Mouse (Mus musculus): ENCODE data around the gene Rnf41. TPM values are rescaled to one million over a fixed set of nuclear protein-coding genes. Genes with fewer than 3 reads are reported as not detected.

Gene Rnf41
- 10 to 100 TPM; 37.6 to 38.5 TPM for total RNA-seq (2023)

GRCm38 (mm10) chr10:128411211-128412054 lies at the start of gene Rnf41, which contains the start of gene Nabp2:
Rnf41 (plus strand) TSS chr10:128411657.
Nabp2 (minus strand) TSS chr10:128411492.

DNA sequence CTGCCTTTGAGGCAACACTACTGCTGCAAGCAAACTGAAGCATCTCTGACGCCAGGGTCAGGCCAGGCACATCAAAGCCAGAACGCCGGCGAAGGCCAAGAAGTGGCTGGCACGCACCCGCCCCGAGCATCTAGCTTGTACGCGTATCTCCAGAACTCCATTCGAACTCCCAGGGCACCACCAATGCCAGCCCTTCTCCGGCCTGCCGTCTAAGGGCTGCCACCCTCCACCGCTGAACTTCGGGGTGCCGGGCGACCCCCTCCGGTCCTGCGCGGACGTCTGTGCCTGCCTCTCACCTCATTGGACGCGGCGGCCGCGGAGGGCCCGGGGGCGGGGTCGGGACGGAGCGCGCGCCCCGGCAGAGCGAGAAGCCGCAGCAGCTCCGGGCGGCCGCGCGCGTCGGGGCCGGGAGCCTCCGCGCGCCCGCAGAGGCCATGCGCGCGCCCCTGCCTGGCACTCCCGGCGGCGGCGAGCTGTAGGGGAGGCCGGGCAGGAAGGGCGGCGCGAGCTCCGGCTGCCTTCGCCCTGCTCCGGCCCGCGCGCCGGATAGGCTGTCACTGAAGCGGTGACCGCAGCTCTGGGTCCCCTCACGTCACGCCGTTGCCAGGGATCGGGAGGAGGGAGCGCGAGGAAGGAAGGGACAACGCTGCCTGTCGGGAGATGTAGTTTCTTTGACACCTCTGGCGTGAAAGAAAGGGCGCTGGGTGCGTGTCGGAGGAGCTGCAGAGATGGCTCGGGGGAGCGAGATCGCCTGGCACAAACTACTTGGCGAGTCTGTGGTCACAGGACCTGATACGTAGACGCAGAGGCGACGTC lies 42.8 kb upstream of the Rnf41 start, which contains the start of gene Coq10a:
Coq10a (minus strand) TSS at position 596 of the 816 bp plus-strand sequence.

DNA sequence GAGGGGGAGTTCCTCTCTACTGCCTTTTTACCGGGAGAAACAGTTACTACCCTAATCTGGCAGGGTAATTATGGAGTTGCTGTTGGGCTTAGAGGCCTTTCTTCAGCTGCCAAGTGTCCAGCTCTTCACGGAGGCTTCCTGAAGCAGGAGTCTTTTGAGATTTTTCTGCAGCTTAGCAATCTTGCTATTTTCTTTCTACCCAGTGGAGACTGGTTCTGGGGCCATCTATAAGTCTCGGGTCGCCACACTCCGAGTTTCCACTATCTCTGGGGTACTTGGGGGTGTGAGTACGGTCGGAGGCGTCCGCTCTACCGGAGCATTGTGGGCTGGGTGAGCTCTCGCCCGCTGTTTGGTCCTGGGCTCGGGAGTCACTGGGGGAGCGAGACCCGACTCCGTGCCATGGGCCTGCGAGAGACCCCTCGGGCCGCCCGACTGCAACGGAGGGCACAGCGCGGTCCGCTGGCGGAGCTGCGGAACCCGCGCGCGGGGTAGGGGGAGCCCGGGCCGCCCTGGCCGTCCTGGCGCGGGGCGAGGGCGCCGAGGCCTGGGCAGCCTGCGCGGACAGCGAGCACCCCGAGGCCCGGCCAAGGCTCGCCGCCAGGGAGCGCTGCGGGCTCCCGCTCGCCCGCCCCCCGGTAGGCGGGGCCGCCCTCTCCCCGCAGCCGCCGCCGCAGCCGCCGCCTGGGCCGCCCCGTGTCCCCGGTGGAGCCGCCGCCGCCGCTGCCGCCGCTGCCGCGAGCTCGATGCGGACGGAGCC lies 34.8 kb upstream of the Rnf41 start, which contains the start of gene Ankrd52:
Ankrd52 (plus strand) TSS at position 661 of the 757 bp plus-strand sequence.

GRCm38 (mm10) chr10:128401056-128401455 lies 10.4 kb upstream of the Rnf41 start, which contains the start of gene Slc39a5:
Slc39a5 (minus strand) TSS chr10:128401229.

GRCm38 (mm10) chr10:128458719-128459408 lies 47.4 kb downstream of the Rnf41 start, which contains the start of gene Smarcc2:
Smarcc2 (plus strand) TSS chr10:128459248.

Other genes with a start within 250 kb of the Rnf41 start
- 10 to 100 TPM in 1 of 2 experiments, 1 to 10 TPM in 1; 9.3 to 10.6 TPM for gene Rbms2, start 231.4 kb upstream of the Rnf41 start, total RNA-seq (2023)
- under 1 TPM in 1 of 2 experiments, not detected in 1; 0.36 TPM for gene Gls2, start 217.2 kb upstream of the Rnf41 start, total RNA-seq (2023)
- 1 to 10 TPM; 4.0 to 5.7 TPM for gene Spryd4, start 199.8 kb upstream of the Rnf41 start, total RNA-seq (2023)
- gene Mip, start 185.8 kb upstream of the Rnf41 start, total RNA-seq (2023) = not detected
- 10 to 100 TPM; 23.8 to 29.8 TPM for gene Timeless, start 179.6 kb upstream of the Rnf41 start, total RNA-seq (2023)
- gene Apon, start 157.6 kb upstream of the Rnf41 start, total RNA-seq (2023) = under 1 TPM; 0.42 to 0.64 TPM
- gene Apof, start 143.0 kb upstream of the Rnf41 start, total RNA-seq (2023) = not detected
- 10 to 100 TPM; 33.8 to 44.4 TPM for gene Stat2, start 141.1 kb upstream of the Rnf41 start, total RNA-seq (2023)
- gene Il23a, start 112.9 kb upstream of the Rnf41 start, total RNA-seq (2023) = not detected
- gene Pan2, start 108.3 kb upstream of the Rnf41 start, total RNA-seq (2023) = 10 to 100 TPM; 27.4 to 30.6 TPM
- gene Cnpy2, start 89.2 kb upstream of the Rnf41 start, total RNA-seq (2023) = 10 to 100 TPM; 26.9 to 36.3 TPM
- gene Cs, start 73.9 kb upstream of the Rnf41 start, total RNA-seq (2023) = 100 to 1,000 TPM in 1 of 2 experiments, 10 to 100 TPM in 1; 93.2 to 107 TPM
- 10 to 100 TPM; 15.4 to 17.8 TPM for gene Coq10a, start 42.7 kb upstream of the Rnf41 start, total RNA-seq (2023)
- 10 to 100 TPM; 35.0 to 42.4 TPM for gene Ankrd52, start 34.5 kb upstream of the Rnf41 start, total RNA-seq (2023)
- not detected for gene Slc39a5, start 10.4 kb upstream of the Rnf41 start, total RNA-seq (2023)
- gene Nabp2, start 165 bp upstream of the Rnf41 start, total RNA-seq (2023) = 10 to 100 TPM; 31.6 to 43.5 TPM
- gene Smarcc2, start 47.6 kb downstream of the Rnf41 start, total RNA-seq (2023) = 10 to 100 TPM; 95.0 to 97.7 TPM
- gene Myl6, start 82.5 kb downstream of the Rnf41 start, total RNA-seq (2023) = 1,000 to 10,000 TPM; 1,139 to 1,227 TPM
- 1 to 10 TPM in 1 of 2 experiments, under 1 TPM in 1; 0.98 to 1.8 TPM for gene Myl6b, start 87.0 kb downstream of the Rnf41 start, total RNA-seq (2023)
- gene Esyt1, start 114.2 kb downstream of the Rnf41 start, total RNA-seq (2023) = 100 to 1,000 TPM; 126 to 159 TPM
- gene Zc3h10, start 136.1 kb downstream of the Rnf41 start, total RNA-seq (2023) = 10 to 100 TPM; 25.6 to 28.0 TPM
- gene Rpl41, start 137.6 kb downstream of the Rnf41 start, total RNA-seq (2023) = 1,000 to 10,000 TPM; 1,597 to 1,656 TPM
- gene Pa2g4, start 154.3 kb downstream of the Rnf41 start, total RNA-seq (2023) = 10 to 100 TPM; 42.7 to 48.3 TPM
- gene Erbb3, start 178.0 kb downstream of the Rnf41 start, total RNA-seq (2023) = under 1 TPM; 0.49 to 0.58 TPM
- 100 to 1,000 TPM; 471 to 533 TPM for gene Rps26, start 215.1 kb downstream of the Rnf41 start, total RNA-seq (2023)
- not detected for gene Ikzf4, start 234.3 kb downstream of the Rnf41 start, total RNA-seq (2023)